Mouse (Mus musculus): Measurements from ENCODE around the gene Gm21750. TPM values are rescaled to one million over a fixed set of nuclear protein-coding genes. Genes with fewer than 3 reads are reported as not detected.
"Not testable (repeated sequence)": the region's sequence is repeated elsewhere in the genome, so short reads cannot be mapped to it uniquely, and the experiment has no call there.

Gm21750 gene
- total RNA-seq (2021) = not detected
- not detected in 2 replicates for polyA plus RNA-seq (2012; rRNA removed)
- long read RNA-seq = 0 reads

GRCm38 (mm10) chr14:73660925-73661324, at the start of gene Gm21750:
Gene Gm21750 (plus strand): TSS chr14:73661225.
- DNase-seq = not testable (repeated sequence)

- not testable (repeated sequence) for DNase-seq
These were observed 46.1 kb upstream of the Gm21750 start for GRCm38 (mm10) chr14:73614961-73615360.

- no peak for DNase-seq
These were observed 40.1 kb upstream of the Gm21750 start for GRCm38 (mm10) chr14:73620880-73621279.

- no peak for DNase-seq
These were observed 38.0 kb upstream of the Gm21750 start for GRCm38 (mm10) chr14:73622988-73623387.

- no peak for DNase-seq
These were observed 35.6 kb upstream of the Gm21750 start for GRCm38 (mm10) chr14:73625469-73625868.

GRCm38 (mm10) chr14:73631511-73631910, 29.5 kb upstream of the Gm21750 start:
- DNase-seq = peak; percentile 28

- peak; percentile 67 for DNase-seq
These were observed 28.3 kb upstream of the Gm21750 start for GRCm38 (mm10) chr14:73632648-73633263.

GRCm38 (mm10) chr14:73634356-73634755, 26.7 kb upstream of the Gm21750 start:
- no peak for DNase-seq

GRCm38 (mm10) chr14:73637460-73637859, 23.6 kb upstream of the Gm21750 start:
- peak; percentile 55 for DNase-seq

- no peak for DNase-seq
These were observed 10.8 kb upstream of the Gm21750 start for GRCm38 (mm10) chr14:73650179-73650578.

- no peak for DNase-seq
These were observed 9.1 kb downstream of the Gm21750 start for GRCm38 (mm10) chr14:73670091-73670490.

GRCm38 (mm10) chr14:73687726-73688125, 26.7 kb downstream of the Gm21750 start:
- DNase-seq = no peak

- no peak for DNase-seq
These were observed 27.4 kb downstream of the Gm21750 start for GRCm38 (mm10) chr14:73688427-73688826.

- DNase-seq = no peak
These were observed 39.2 kb downstream of the Gm21750 start for GRCm38 (mm10) chr14:73700256-73700655.

GRCm38 (mm10) chr14:73709412-73710110, 48.5 kb downstream of the Gm21750 start:
- no peak for DNase-seq

Other genes with a start within 250 kb of the Gm21750 start
- 10 to 100 TPM; 21.6 to 22.5 TPM for gene Med4, start 151.2 kb upstream of the Gm21750 start, total RNA-seq (2021)
- 3.5 and 4.1 TPM in 2 replicates for gene Med4, start 151.2 kb upstream of the Gm21750 start, polyA plus RNA-seq (2012; rRNA removed)
- 100 to 1,000 TPM; 303 to 488 TPM for gene Sucla2, start 135.9 kb upstream of the Gm21750 start, total RNA-seq (2021)
- 25.6 and 34.3 TPM in 2 replicates for gene Sucla2, start 135.9 kb upstream of the Gm21750 start, polyA plus RNA-seq (2012; rRNA removed)
- 1 to 10 TPM; 4.6 to 7.7 TPM for gene Nudt15, start 113.0 kb upstream of the Gm21750 start, total RNA-seq (2021)
- 0.90 and 1.2 TPM in 2 replicates for gene Nudt15, start 113.0 kb upstream of the Gm21750 start, polyA plus RNA-seq (2012; rRNA removed)